Mouse (Mus musculus) embryo, embryonic 10.5 days (tissue): ENCODE data around the gene Tmem109.

Experiments used
- DNase-seq: peaks from one replicate; pipeline ENCODE4 v3.0.0-alpha.2; 2015; ENCODE audit warnings: low spot score

Tmem109 gene

GRCm38 (mm10) chr19:10881426-10882154 lies at the start of gene Tmem109:
Gene Tmem109, minus strand, starts transcription at chr19:10882001.
- DNase-seq, result peak; percentile 98

- no peak for DNase-seq
Observed at GRCm38 (mm10) chr19:10930641-10931040, 48.8 kb upstream of the Tmem109 start.

- peak; percentile 52 for DNase-seq
Observed at GRCm38 (mm10) chr19:10926666-10927065, 44.9 kb upstream of the Tmem109 start.

- peak; percentile 57 for DNase-seq
Observed at GRCm38 (mm10) chr19:10926123-10926621, 44.4 kb upstream of the Tmem109 start.

GRCm38 (mm10) chr19:10924220-10924619 lies 42.4 kb upstream of the Tmem109 start:
- no peak for DNase-seq

- no peak for DNase-seq
Observed at GRCm38 (mm10) chr19:10921058-10921457, 39.3 kb upstream of the Tmem109 start.

GRCm38 (mm10) chr19:10920532-10920931 lies 38.7 kb upstream of the Tmem109 start, which contains the start of gene Zp1:
Gene Zp1, minus strand, starts transcription at chr19:10920632.
- DNase-seq, result no peak

- DNase-seq, result no peak
Observed at GRCm38 (mm10) chr19:10918321-10918991, 36.7 kb upstream of the Tmem109 start.

- DNase-seq, result no peak
Observed at GRCm38 (mm10) chr19:10916506-10916905, 34.7 kb upstream of the Tmem109 start.

- no peak for DNase-seq
Observed at GRCm38 (mm10) chr19:10914870-10915269, 33.1 kb upstream of the Tmem109 start.

- DNase-seq, result no peak
Observed at GRCm38 (mm10) chr19:10914291-10914690, 32.5 kb upstream of the Tmem109 start.

- no peak for DNase-seq
Observed at GRCm38 (mm10) chr19:10909087-10909721, 27.4 kb upstream of the Tmem109 start.

GRCm38 (mm10) chr19:10907891-10908290 lies 26.1 kb upstream of the Tmem109 start:
- peak; percentile 68 for DNase-seq

- no peak for DNase-seq
Observed at GRCm38 (mm10) chr19:10905728-10906000, 23.9 kb upstream of the Tmem109 start.

GRCm38 (mm10) chr19:10904927-10905727 lies 23.3 kb upstream of the Tmem109 start:
- no peak for DNase-seq

GRCm38 (mm10) chr19:10904512-10904911 lies 22.7 kb upstream of the Tmem109 start:
- DNase-seq, result no peak

GRCm38 (mm10) chr19:10901046-10901445 lies 19.2 kb upstream of the Tmem109 start:
- DNase-seq, result no peak

- DNase-seq, result no peak
Observed at GRCm38 (mm10) chr19:10900315-10900714, 18.5 kb upstream of the Tmem109 start.

- no peak for DNase-seq
Observed at GRCm38 (mm10) chr19:10897491-10897890, 15.7 kb upstream of the Tmem109 start.

GRCm38 (mm10) chr19:10896849-10897248 lies 15.0 kb upstream of the Tmem109 start:
- no peak for DNase-seq

- no peak for DNase-seq
Observed at GRCm38 (mm10) chr19:10895708-10896107, 13.9 kb upstream of the Tmem109 start.

- DNase-seq, result peak; percentile 99
Observed at GRCm38 (mm10) chr19:10895016-10895528, 13.3 kb upstream of the Tmem109 start, which contains the start of gene Prpf19. Gene Prpf19, plus strand, starts transcription at chr19:10895231.
